Mouse (Mus musculus) liver, adult 2 months (tissue): ENCODE data around the gene C5ar1.

Source experiments
- CTCF ChIP-seq: fragments of 200-500 bp; IDR thresholded peaks from 2 replicates; pipeline ENCODE4 v1.5.1; 2011; ENCODE audit warnings: low read depth, low read length, control low read depth
- POLR2A ChIP-seq: fragments of 200-500 bp; IDR thresholded peaks from 2 replicates; pipeline ENCODE4 v1.6.1; 2011; ENCODE audit warnings: low read length, control low read depth; ENCODE audit not compliant: insufficient read depth; ENCODE audit errors: extremely low read depth

DNA sequence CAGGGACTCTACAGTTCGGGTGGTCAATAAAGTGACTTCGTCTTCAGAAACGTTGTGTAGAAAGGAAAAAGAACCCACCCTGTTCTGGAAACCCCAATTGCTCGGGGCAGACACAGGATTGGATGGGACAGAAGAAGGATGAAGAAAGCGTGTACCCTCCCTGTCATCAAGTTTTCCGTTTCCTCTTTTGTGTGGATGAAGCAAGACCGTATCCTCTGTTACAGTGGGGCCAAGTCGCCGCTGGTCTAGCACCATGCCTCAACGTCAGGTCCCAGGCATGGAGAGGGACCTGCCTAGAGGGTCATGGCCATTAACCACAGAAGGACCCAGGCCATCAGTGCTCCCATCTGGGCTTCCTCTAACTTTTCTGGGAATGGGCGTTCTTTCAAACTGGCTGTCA lies 1.5 kb downstream of the C5ar1 start:
- TF ChIP-seq POLR2A (no peak), CTCF (no peak)
